Mouse (Mus musculus) midbrain, postnatal 0 days (tissue): ENCODE measurements around the gene Camk2g. TPM values are rescaled to one million over a fixed set of nuclear protein-coding genes. Genes with fewer than 3 reads are reported as not detected.
A peak's percentile ranks its signal among the peaks of the same experiment; 100 is the strongest.

Experiments
- ATAC-seq: fragments of 200-750 bp; cut with Nextera tagmentation; 2 replicates; pipeline ENCODE4 v1.8.0; 2017; ENCODE audit warnings: moderate number of reproducible peaks, mild to moderate bottlenecking, moderate TSS enrichment, moderate library complexity; ENCODE audit not compliant: low FRiP score
- DNase-seq: peaks from one replicate; pipeline ENCODE4 v3.0.0-alpha.2; 2015; ENCODE audit warnings: low spot score
- H3K27ac ChIP-seq: fragments of 300-500 bp; sonication (generic); 2 replicates; pipeline ENCODE4 v1.5.1; 2014; ENCODE audit warnings: low read depth, mild to moderate bottlenecking, low read length, mixed read lengths
- H3K27me3 ChIP-seq: fragments of 300-500 bp; sonication (generic); 2 replicates; pipeline ENCODE4 v1.6.1; 2014; ENCODE audit warnings: low read length, control low read depth, mixed read lengths; ENCODE audit not compliant: insufficient read depth
- H3K36me3 ChIP-seq: fragments of 300-500 bp; sonication (generic); 2 replicates; pipeline ENCODE4 v1.6.1; 2014; ENCODE audit warnings: low read length, control low read depth, mixed read lengths; ENCODE audit not compliant: insufficient read depth
- H3K4me1 ChIP-seq: fragments of 300-500 bp; sonication (generic); 2 replicates; pipeline ENCODE4 v1.6.1; 2014; ENCODE audit warnings: mild to moderate bottlenecking, control low read depth, antibody characterized with exemption, low read length, mixed read lengths; ENCODE audit not compliant: insufficient read depth
- H3K4me2 ChIP-seq: fragments of 300-500 bp; sonication (generic); 2 replicates; pipeline ENCODE4 v1.6.1; 2014; ENCODE audit warnings: low read depth, mild to moderate bottlenecking, low read length, mixed read lengths; ENCODE audit not compliant: poor library complexity, severe bottlenecking
- H3K4me3 ChIP-seq: fragments of 300-500 bp; sonication (generic); 2 replicates; pipeline ENCODE4 v1.5.1; 2014; ENCODE audit warnings: low read depth, mild to moderate bottlenecking, low read length, moderate library complexity
- H3K9ac ChIP-seq: fragments of 300-500 bp; sonication (generic); replicated peaks from 2 replicates; pipeline ENCODE4 v1.6.1; 2014; ENCODE audit warnings: mild to moderate bottlenecking, low read length, moderate library complexity, mixed read lengths; ENCODE audit not compliant: poor library complexity, severe bottlenecking
- H3K9me3 ChIP-seq: fragments of 300-500 bp; sonication (generic); 2 replicates; pipeline ENCODE4 v1.6.1; 2016; ENCODE audit warnings: low read length, control low read depth
- CTCF ChIP-seq: IDR thresholded peaks from 2 replicates; pipeline ENCODE4 v1.5.1; 2016; ENCODE audit warnings: antibody characterized with exemption, mild to moderate bottlenecking
- WGBS: fragments of 180-500 bp; shearing (Covaris S2); extraction: QIAGEN DNeasy Blood & Tissue Kit; methylation state at CpG from one replicate; pipeline ENCODE4 v1.1.7; 2014; 5-methylcytosine and 5-hydroxymethylcytosine counted together
- polyA plus RNA-seq: library from polyadenylated mRNA; unstranded; fragments of >200 nt; fragmentation: Nextera tagmentation; extraction: Ambion mirVana; gene quantifications from 2 replicates; pipeline ENCODE4 v1.2.1, GENCODE M21; 2015
- total RNA-seq: library from RNA; depleted of rRNA; stranded (reverse); fragments of >200 nt; gene quantifications from 2 replicates; pipeline ENCODE4 v1.2.3, GENCODE M21; 2014

Camk2g gene
- total and polyA plus RNA-seq, 2 experiments from 2014 or later: 261 to 267 TPM

DNA sequence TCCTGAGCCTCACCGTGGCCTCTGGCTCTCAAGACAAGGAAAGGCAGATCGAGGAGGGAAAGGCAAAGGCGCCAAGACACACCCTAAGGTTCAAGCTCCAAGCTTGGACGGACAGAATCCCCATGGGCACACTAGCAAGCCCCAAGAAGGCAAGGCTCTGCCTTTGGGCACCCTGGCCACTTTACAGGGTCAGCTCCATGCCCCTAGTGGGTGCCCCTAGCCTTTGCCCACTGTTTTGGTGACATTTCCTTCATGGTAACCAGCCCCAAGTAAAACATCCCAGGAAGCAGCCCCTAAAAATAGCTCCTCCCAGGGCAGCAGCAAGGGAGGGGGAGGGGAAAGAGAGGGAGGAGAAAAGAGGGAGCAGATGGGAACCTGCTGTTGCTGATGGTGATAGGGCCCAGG, 7.3 kb downstream of the Camk2g start:
- 93% methylated on average over 4 of the region's 4 CpGs for WGBS
- no peak for TF ChIP-seq CTCF
- Histone ChIP-seq H3K4me3 (no peak overlapping the region), H3K36me3 (peaks cover 46% of the 10 kb centered on the region), H3K4me1 (no peaks in the 10 kb centered on the region), H3K9ac (no peak overlapping the region), H3K27ac (no peak overlapping the region), H3K4me2 (no peak overlapping the region), H3K9me3 (no peaks in the 10 kb centered on the region), H3K27me3 (no peaks in the 10 kb centered on the region)
- ATAC-seq (no peak), DNase-seq (no peak)

DNA sequence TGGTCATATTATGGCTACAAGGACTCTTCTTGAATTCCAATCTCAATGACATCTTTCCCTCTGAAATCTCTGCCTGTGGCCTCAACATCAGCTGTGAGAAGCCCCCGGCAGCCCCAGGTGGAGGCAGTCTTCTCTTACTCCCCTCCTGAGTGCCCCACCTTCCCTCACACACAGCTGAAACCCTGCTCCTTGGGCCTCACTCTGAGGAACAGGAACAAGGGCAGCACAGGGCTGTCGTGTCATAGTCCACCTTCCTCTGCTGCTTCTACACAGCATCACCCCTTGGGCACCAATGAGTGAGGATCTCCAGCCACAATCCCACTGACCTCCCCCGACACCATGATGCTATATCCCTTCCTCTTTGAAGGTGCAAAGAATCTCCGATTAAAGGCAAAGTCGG, 7.9 kb downstream of the Camk2g start:
- Histone ChIP-seq H3K9ac (no peak overlapping the region), H3K4me3 (no peak overlapping the region), H3K36me3 (peaks cover 48% of the 10 kb centered on the region), H3K9me3 (no peaks in the 10 kb centered on the region), H3K27ac (no peak overlapping the region), H3K4me2 (no peak overlapping the region), H3K4me1 (no peaks in the 10 kb centered on the region), H3K27me3 (no peaks in the 10 kb centered on the region)
- TF ChIP-seq CTCF: no peak
- WGBS: 88% methylated on average over 5 of the region's 5 CpGs
- ATAC-seq (no peak), DNase-seq (no peak)

DNA sequence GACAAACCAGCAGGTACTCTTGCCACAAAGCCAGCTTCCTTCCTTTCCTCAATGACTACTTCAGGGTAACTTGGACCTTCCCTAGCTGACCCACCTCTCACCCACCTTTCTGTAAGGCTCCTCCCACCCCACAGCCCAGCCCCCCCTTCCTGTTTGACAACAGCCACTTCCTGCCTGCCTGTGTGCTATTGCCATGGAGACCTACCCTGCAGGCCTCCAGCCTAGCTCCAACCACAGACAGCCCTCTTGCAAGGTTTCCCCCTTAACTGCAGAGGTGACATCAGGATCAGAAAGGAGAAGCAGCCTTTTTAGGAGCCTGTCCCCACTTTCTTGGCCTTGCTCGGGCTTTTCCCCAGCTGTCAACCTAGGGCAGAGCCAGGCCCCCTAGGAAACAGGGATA, 8.7 kb downstream of the Camk2g start:
- no peaks in the 10 kb centered on the region for H3K9me3 ChIP-seq
- H3K4me3 ChIP-seq: no peak overlapping the region
- no peak overlapping the region for H3K4me2 ChIP-seq
- no peaks in the 10 kb centered on the region for H3K4me1 ChIP-seq
- DNase-seq (no peak), ATAC-seq (no peak)
- peaks cover 42% of the 10 kb centered on the region for H3K36me3 ChIP-seq
- no peaks in the 10 kb centered on the region for H3K27me3 ChIP-seq
- no peak overlapping the region for H3K9ac ChIP-seq
- no peak for TF ChIP-seq CTCF
- no peak overlapping the region for H3K27ac ChIP-seq
- WGBS: 82% methylated on average over 1 of the region's 1 CpGs

DNA sequence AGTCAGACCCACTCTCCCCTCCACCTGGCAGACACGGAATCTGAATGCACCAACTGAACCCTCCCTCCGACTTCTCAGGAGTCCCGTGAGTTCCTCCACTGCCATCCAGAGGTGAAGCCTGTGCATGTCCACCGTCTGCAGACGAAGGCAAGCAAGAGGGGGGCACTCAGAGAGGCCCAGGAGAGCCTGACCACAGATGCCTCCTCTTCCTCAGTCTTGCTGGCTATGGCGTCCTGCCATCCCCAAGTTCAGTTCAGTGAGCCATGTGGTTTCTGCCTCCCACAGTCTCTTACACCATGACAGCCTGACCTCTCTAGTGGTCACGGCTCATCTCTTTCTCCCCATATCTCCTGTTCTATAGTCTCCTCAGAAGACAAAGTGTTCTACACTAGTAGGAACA, 9.2 kb downstream of the Camk2g start:
- 78% methylated on average over 7 of the region's 7 CpGs for WGBS
- H3K27me3 ChIP-seq: no peaks in the 10 kb centered on the region
- no peaks in the 10 kb centered on the region for H3K9me3 ChIP-seq
- H3K36me3 ChIP-seq: peaks cover 41% of the 10 kb centered on the region
- no peak overlapping the region for H3K4me2 ChIP-seq
- no peak for DNase-seq
- H3K4me1 ChIP-seq: no peaks in the 10 kb centered on the region
- no peak overlapping the region for H3K4me3 ChIP-seq
- no peak for ATAC-seq
- no peak overlapping the region for H3K9ac ChIP-seq
- peak; percentile 18; the same call in 1 of the 2 replicates for TF ChIP-seq CTCF
- no peak overlapping the region for H3K27ac ChIP-seq

DNA sequence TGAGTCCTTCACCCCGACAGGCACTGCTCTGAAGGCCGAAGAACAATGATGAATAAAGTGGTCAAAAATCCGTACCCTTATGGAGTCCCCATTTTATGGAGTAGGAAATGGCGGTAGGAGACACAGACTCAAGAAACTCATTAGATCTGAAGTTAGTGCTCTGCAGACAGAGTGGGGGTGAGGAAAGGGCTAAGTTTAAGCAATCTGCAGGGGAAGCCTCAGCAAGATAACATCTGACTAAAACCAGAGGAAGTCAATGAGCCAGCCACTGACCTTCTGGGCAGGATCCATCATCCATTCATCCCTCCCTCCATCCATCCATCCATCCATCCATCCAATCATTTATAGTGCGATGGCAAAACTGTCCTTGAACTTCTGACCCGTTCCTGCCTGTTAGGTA, 10.4 kb downstream of the Camk2g start:
- DNase-seq: no peak
- Histone ChIP-seq H3K27ac (no peak overlapping the region), H3K4me1 (no peaks in the 10 kb centered on the region), H3K36me3 (peaks cover 40% of the 10 kb centered on the region), H3K27me3 (no peaks in the 10 kb centered on the region), H3K4me2 (no peak overlapping the region), H3K4me3 (no peak overlapping the region), H3K9ac (no peak overlapping the region), H3K9me3 (no peaks in the 10 kb centered on the region)
- WGBS: 96% methylated on average over 6 of the region's 6 CpGs
- TF ChIP-seq CTCF: no peak
- no peak for ATAC-seq

DNA sequence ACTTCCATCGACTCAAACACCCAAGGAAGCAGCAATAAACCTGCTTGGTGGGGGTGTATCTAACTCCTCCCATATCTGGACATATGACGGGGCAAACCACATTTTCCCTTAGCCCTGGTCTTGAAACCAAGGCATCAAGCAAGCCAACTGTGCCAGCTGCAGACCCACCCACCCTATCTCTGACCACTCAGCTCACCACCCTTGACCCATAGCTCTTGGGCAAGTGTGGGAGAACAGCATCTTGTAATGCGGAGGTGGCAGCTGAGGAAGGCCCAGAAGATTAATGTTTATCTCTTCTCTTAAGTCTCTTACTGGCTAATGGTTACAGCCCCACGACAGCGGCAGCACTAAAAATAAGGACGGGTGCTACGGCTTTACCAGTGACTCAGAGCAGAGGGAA, 11.0 kb downstream of the Camk2g start:
- Histone ChIP-seq H3K9me3 (no peaks in the 10 kb centered on the region), H3K27me3 (no peaks in the 10 kb centered on the region), H3K4me2 (no peak overlapping the region), H3K9ac (no peak overlapping the region), H3K4me3 (no peak overlapping the region), H3K36me3 (peaks cover 39% of the 10 kb centered on the region), H3K27ac (no peak overlapping the region), H3K4me1 (no peaks in the 10 kb centered on the region)
- DNase-seq (no peak), ATAC-seq (no peak)
- WGBS: 91% methylated on average over 7 of the region's 7 CpGs
- TF ChIP-seq CTCF: no peak
